Mouse (Mus musculus): Measurements from ENCODE around the gene Olfm4. TPM values are rescaled to one million over a fixed set of nuclear protein-coding genes. Genes with fewer than 3 reads are reported as not detected.

Olfm4 gene
- polyA plus RNA-seq, 1 experiment, result not detected

DNA sequence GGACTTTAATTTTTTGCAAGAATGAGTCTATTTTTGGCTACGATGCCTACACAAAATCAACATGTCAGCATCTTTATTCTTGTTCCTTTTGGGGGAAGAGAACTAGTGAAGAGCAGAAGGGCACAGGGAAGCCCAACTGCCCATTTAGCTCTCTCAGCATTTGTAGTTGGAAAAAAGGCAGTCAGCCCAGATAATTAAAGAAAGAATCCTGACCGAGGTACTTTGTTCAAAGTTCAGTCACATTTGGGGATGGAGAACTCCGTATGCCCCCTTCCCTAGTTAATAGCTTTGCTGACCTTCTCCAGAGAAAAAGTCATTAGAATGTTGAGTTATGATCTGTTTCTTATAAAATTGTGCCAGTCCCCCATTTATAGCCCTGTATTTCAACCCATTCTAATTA lies 77.8 kb downstream of the Olfm4 start:
- Histone ChIP-seq H3K4me3 (ENCODE audit: insufficient read depth, low read length) (no peak overlapping the region), H3K4me1 (ENCODE audit: control insufficient read depth, insufficient read depth, low read length) (no peaks in the 10 kb centered on the region), H3K27ac (ENCODE audit: insufficient read depth, low read length) (no peak overlapping the region)
- TF ChIP-seq CTCF (IDR thresholded peaks at IDR 0.05; ENCODE audit: borderline replicate concordance, insufficient read depth, low read length) (no peak), POLR2A (IDR thresholded peaks at IDR 0.05; ENCODE audit: low read depth, low read length) (no peak)

DNA sequence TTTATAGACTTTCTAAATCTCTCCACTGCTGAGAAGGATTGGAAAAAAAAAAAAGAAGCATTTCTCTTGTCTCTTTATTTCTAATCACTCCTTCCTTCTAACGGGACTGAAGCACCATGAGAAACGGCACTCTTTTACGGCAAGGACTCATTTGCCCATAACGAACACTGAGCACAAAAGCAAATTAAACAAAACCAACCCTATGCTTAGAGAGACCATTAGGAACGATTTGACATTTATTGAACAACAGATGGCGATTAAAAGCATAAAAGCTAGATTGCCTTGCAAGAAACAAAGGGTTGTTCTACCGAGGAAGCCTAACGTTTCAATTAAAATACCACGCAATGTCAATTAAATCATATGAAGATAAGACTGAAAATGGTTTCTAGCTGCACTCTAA lies 79.0 kb downstream of the Olfm4 start:
- Histone ChIP-seq H3K27ac (ENCODE audit: insufficient read depth, low read length) (no peak overlapping the region), H3K4me3 (ENCODE audit: insufficient read depth, low read length) (no peak overlapping the region), H3K4me1 (ENCODE audit: control insufficient read depth, insufficient read depth, low read length) (no peaks in the 10 kb centered on the region)
- TF ChIP-seq POLR2A (IDR thresholded peaks at IDR 0.05; ENCODE audit: low read depth, low read length), result no peak
- TF ChIP-seq CTCF (IDR thresholded peaks at IDR 0.05; ENCODE audit: borderline replicate concordance, insufficient read depth, low read length), result no peak

- Histone ChIP-seq H3K27ac (ENCODE audit: insufficient read depth, low read length) (no peak overlapping the region), H3K4me1 (ENCODE audit: control insufficient read depth, insufficient read depth, low read length) (no peaks in the 10 kb centered on the region), H3K4me3 (ENCODE audit: insufficient read depth, low read length) (no peak overlapping the region)
- TF ChIP-seq POLR2A (IDR thresholded peaks at IDR 0.05; ENCODE audit: low read depth, low read length) (no peak), CTCF (IDR thresholded peaks at IDR 0.05; ENCODE audit: borderline replicate concordance, insufficient read depth, low read length) (no peak)
These were observed 86.7 kb downstream of the Olfm4 start for GRCm38 (mm10) chr14:80070580-80070979.

Other genes with a start within 250 kb of the Olfm4 start
- 0.19 TPM in 1 of 2 replicates, not detected in the other for gene Pcdh8, start 212.8 kb upstream of the Olfm4 start, polyA plus RNA-seq (2011; ENCODE audit: insufficient read length, low read depth, missing spikeins)